Mouse (Mus musculus) stomach, embryonic 15.5 days (tissue): ENCODE measurements around the gene Tspan1. TPM values are rescaled to one million over a fixed set of nuclear protein-coding genes. Genes with fewer than 3 reads are reported as not detected.

Experiments used
- ATAC-seq: fragments of 200-750 bp; cut with Nextera tagmentation; 2 replicates; pipeline ENCODE4 v1.8.0; 2017; ENCODE audit warnings: low read depth, moderate number of reproducible peaks, moderate TSS enrichment; ENCODE audit not compliant: insufficient read depth, low FRiP score
- H3K27ac ChIP-seq: fragments of 300-500 bp; sonication (generic); 2 replicates; pipeline ENCODE4 v1.5.1; 2015; ENCODE audit warnings: mild to moderate bottlenecking, inconsistent platforms
- H3K27me3 ChIP-seq: fragments of 300-500 bp; sonication (generic); replicated peaks from 2 replicates; pipeline ENCODE4 v1.6.1; 2015; ENCODE audit warnings: inconsistent platforms
- H3K36me3 ChIP-seq: fragments of 300-500 bp; sonication (generic); 2 replicates; pipeline ENCODE4 v1.6.1; 2015; ENCODE audit warnings: inconsistent platforms
- H3K4me1 ChIP-seq: fragments of 300-500 bp; sonication (generic); 2 replicates; pipeline ENCODE4 v1.6.1; 2015; ENCODE audit warnings: inconsistent platforms
- H3K4me2 ChIP-seq: fragments of 300-500 bp; sonication (generic); 2 replicates; pipeline ENCODE4 v1.6.1; 2015; ENCODE audit warnings: mild to moderate bottlenecking, inconsistent platforms
- H3K4me3 ChIP-seq: fragments of 300-500 bp; sonication (generic); replicated peaks from 2 replicates; pipeline ENCODE4 v1.5.1; 2015; ENCODE audit warnings: inconsistent platforms
- H3K9ac ChIP-seq: fragments of 300-500 bp; sonication (generic); 2 replicates; pipeline ENCODE4 v1.6.1; 2015; ENCODE audit warnings: inconsistent platforms
- H3K9me3 ChIP-seq: fragments of 300-500 bp; sonication (generic); 2 replicates; pipeline ENCODE4 v1.6.1; 2016; ENCODE audit warnings: inconsistent platforms
- WGBS: fragments of 180-500 bp; shearing (Covaris S2); methylation state at CpG from one replicate; pipeline ENCODE4 v1.1.7; 2015; 5-methylcytosine and 5-hydroxymethylcytosine counted together
- polyA plus RNA-seq: library from polyadenylated mRNA; unstranded; fragments of >200 nt; fragmentation: Nextera tagmentation; extraction: Ambion mirVana; gene quantifications from 2 replicates; pipeline ENCODE4 v1.2.1, GENCODE M21; 2015

Tspan1 gene
- polyA plus RNA-seq, 1 experiment from 2014 or later = 50.8 TPM

GRCm38 (mm10) chr4:116143317-116143811, 24.0 kb downstream of the Tspan1 start:
- 9% methylated on average over 7 of the region's 7 CpGs for WGBS
- Histone ChIP-seq H3K9me3 (no peaks in the 10 kb centered on the region), H3K9ac (no peak overlapping the region), H3K27ac (no peak overlapping the region), H3K4me3 (peak overlapping the region; percentile 73), H3K4me2 (peak overlapping the region; percentile 98), H3K27me3 (no peaks in the 10 kb centered on the region), H3K36me3 (no peaks in the 10 kb centered on the region), H3K4me1 (peaks cover 11% of the 10 kb centered on the region)
- ATAC-seq = no peak

GRCm38 (mm10) chr4:116142269-116142668, 25.1 kb downstream of the Tspan1 start:
- Histone ChIP-seq H3K27me3 (no peaks in the 10 kb centered on the region), H3K4me1 (peaks cover 11% of the 10 kb centered on the region), H3K9me3 (no peaks in the 10 kb centered on the region), H3K36me3 (no peaks in the 10 kb centered on the region), H3K4me3 (no peak overlapping the region), H3K27ac (no peak overlapping the region), H3K9ac (no peak overlapping the region), H3K4me2 (no peak overlapping the region)
- no peak for ATAC-seq
- 76% methylated on average over 7 of the region's 7 CpGs for WGBS

- H3K4me3 ChIP-seq = no peak overlapping the region
- H3K27me3 ChIP-seq = no peaks in the 10 kb centered on the region
- 0 out of 2 replicates have a peak, but pooled peaks cover 3% of the 10 kb centered on the region for H3K36me3 ChIP-seq
- no peak overlapping the region for H3K27ac ChIP-seq
- no peak overlapping the region for H3K4me2 ChIP-seq
- 80% methylated on average over 1 of the region's 1 CpGs for WGBS
- H3K9ac ChIP-seq = no peak overlapping the region
- no peaks in the 10 kb centered on the region for H3K9me3 ChIP-seq
- peaks cover 11% of the 10 kb centered on the region for H3K4me1 ChIP-seq
- ATAC-seq = no peak
Observed at GRCm38 (mm10) chr4:116141736-116142135, 25.7 kb downstream of the Tspan1 start.

GRCm38 (mm10) chr4:116140801-116141574, 26.4 kb downstream of the Tspan1 start:
- H3K27ac ChIP-seq = no peak overlapping the region
- H3K9me3 ChIP-seq = no peaks in the 10 kb centered on the region
- H3K36me3 ChIP-seq = 0 out of 2 replicates have a peak, but pooled peaks cover 3% of the 10 kb centered on the region
- no peak overlapping the region for H3K4me3 ChIP-seq
- H3K4me2 ChIP-seq = no peak overlapping the region
- no peak for ATAC-seq
- 73% methylated on average over 7 of the region's 7 CpGs for WGBS
- no peaks in the 10 kb centered on the region for H3K27me3 ChIP-seq
- no peak overlapping the region for H3K9ac ChIP-seq
- H3K4me1 ChIP-seq = peaks cover 11% of the 10 kb centered on the region

- WGBS = 47% methylated on average over 13 of the region's 13 CpGs
- H3K9me3 ChIP-seq = no peaks in the 10 kb centered on the region
- H3K9ac ChIP-seq = no peak overlapping the region
- H3K4me1 ChIP-seq = no peaks in the 10 kb centered on the region
- no peak overlapping the region for H3K4me2 ChIP-seq
- no peak overlapping the region for H3K4me3 ChIP-seq
- no peak overlapping the region for H3K27ac ChIP-seq
- 0 out of 2 replicates have a peak, but pooled peaks cover 3% of the 10 kb centered on the region for H3K36me3 ChIP-seq
- ATAC-seq = 0 out of 2 replicates have a peak, but pooled peaks have one; percentile 22
- H3K27me3 ChIP-seq = no peaks in the 10 kb centered on the region
Observed at GRCm38 (mm10) chr4:116137421-116137996, 29.9 kb downstream of the Tspan1 start.

GRCm38 (mm10) chr4:116134990-116135389, 32.4 kb downstream of the Tspan1 start:
- H3K36me3 ChIP-seq = 0 out of 2 replicates have a peak, but pooled peaks cover 3% of the 10 kb centered on the region
- no peak overlapping the region for H3K4me3 ChIP-seq
- no peaks in the 10 kb centered on the region for H3K27me3 ChIP-seq
- no peaks in the 10 kb centered on the region for H3K9me3 ChIP-seq
- ATAC-seq = no peak
- no peak overlapping the region for H3K4me2 ChIP-seq
- WGBS = 26% methylated on average over 2 of the region's 2 CpGs
- H3K4me1 ChIP-seq = no peaks in the 10 kb centered on the region
- no peak overlapping the region for H3K9ac ChIP-seq
- H3K27ac ChIP-seq = no peak overlapping the region

- Histone ChIP-seq H3K4me1 (no peaks in the 10 kb centered on the region), H3K9me3 (no peaks in the 10 kb centered on the region), H3K4me2 (no peak overlapping the region), H3K9ac (no peak overlapping the region), H3K36me3 (0 out of 2 replicates have a peak, but pooled peaks cover 3% of the 10 kb centered on the region), H3K4me3 (no peak overlapping the region), H3K27ac (no peak overlapping the region), H3K27me3 (no peaks in the 10 kb centered on the region)
- no peak for ATAC-seq
- WGBS = 70% methylated on average over 4 of the region's 4 CpGs
Observed at GRCm38 (mm10) chr4:116133126-116133525, 34.3 kb downstream of the Tspan1 start.

- Histone ChIP-seq H3K9ac (no peak overlapping the region), H3K27me3 (no peaks in the 10 kb centered on the region), H3K4me1 (peaks cover 3% of the 10 kb centered on the region), H3K4me3 (no peak overlapping the region), H3K4me2 (no peak overlapping the region), H3K27ac (no peak overlapping the region), H3K36me3 (no peaks in the 10 kb centered on the region), H3K9me3 (no peaks in the 10 kb centered on the region)
- 85% methylated on average over 6 of the region's 6 CpGs for WGBS
- no peak for ATAC-seq
Observed at GRCm38 (mm10) chr4:116127956-116128355, 39.4 kb downstream of the Tspan1 start.

- Histone ChIP-seq H3K9me3 (no peaks in the 10 kb centered on the region), H3K27ac (0 out of 2 replicates have a peak overlapping the region, but pooled peaks have one; percentile 16), H3K4me2 (no peak overlapping the region), H3K4me3 (no peak overlapping the region), H3K4me1 (peaks cover 8% of the 10 kb centered on the region), H3K27me3 (no peaks in the 10 kb centered on the region), H3K9ac (no peak overlapping the region), H3K36me3 (no peaks in the 10 kb centered on the region)
- ATAC-seq = no peak
- 76% methylated on average over 4 of the region's 4 CpGs for WGBS
Observed at GRCm38 (mm10) chr4:116125803-116126386, 41.5 kb downstream of the Tspan1 start.

GRCm38 (mm10) chr4:116123602-116124519, 43.5 kb downstream of the Tspan1 start, which contains the start of the genes Rad54l and Pomgnt1:
TSS of gene Rad54l (minus strand) at chr4:116123690.
TSS of gene Pomgnt1 (plus strand) at chr4:116123840.
- peak; percentile 95 for ATAC-seq
- peaks cover 8% of the 10 kb centered on the region for H3K4me1 ChIP-seq
- no peaks in the 10 kb centered on the region for H3K27me3 ChIP-seq
- H3K27ac ChIP-seq = peak within 1 kb of the TSS; percentile 60; the same call in 1 of the 2 replicates
- 6% methylated on average over 24 of the region's 24 CpGs for WGBS
- H3K4me3 ChIP-seq = peak within 1 kb of the TSS; percentile 61
- peak within 1 kb of the TSS; percentile 48 for H3K9ac ChIP-seq
- H3K9me3 ChIP-seq = no peaks in the 10 kb centered on the region
- peak within 1 kb of the TSS; percentile 60 for H3K4me2 ChIP-seq
- no peaks in the 10 kb centered on the region for H3K36me3 ChIP-seq

- H3K9me3 ChIP-seq = no peaks in the 10 kb centered on the region
- H3K27ac ChIP-seq = no peak overlapping the region
- H3K4me2 ChIP-seq = peak overlapping the region; percentile 60
- H3K4me3 ChIP-seq = peak overlapping the region; percentile 61
- no peaks in the 10 kb centered on the region for H3K27me3 ChIP-seq
- ATAC-seq = no peak
- WGBS = 0% methylated on average over 1 of the region's 1 CpGs
- no peaks in the 10 kb centered on the region for H3K36me3 ChIP-seq
- peak overlapping the region; percentile 48; the same call in 1 of the 2 replicates for H3K9ac ChIP-seq
- H3K4me1 ChIP-seq = peaks cover 8% of the 10 kb centered on the region
Observed at GRCm38 (mm10) chr4:116122762-116123161, 44.6 kb downstream of the Tspan1 start.
